Mouse (Mus musculus) hindbrain, embryonic 12.5 days (tissue): ENCODE measurements around the gene Yap1. TPM values are rescaled to one million over a fixed set of nuclear protein-coding genes. Genes with fewer than 3 reads are reported as not detected.

Source experiments
- ATAC-seq: fragments of 200-750 bp; cut with Nextera tagmentation; 2 replicates; pipeline ENCODE4 v1.8.0; 2017; ENCODE audit warnings: moderate TSS enrichment; ENCODE audit not compliant: low FRiP score
- H3K27ac ChIP-seq: fragments of 300-500 bp; sonication (generic); 2 replicates; pipeline ENCODE4 v1.5.1; 2016; ENCODE audit warnings: mild to moderate bottlenecking
- H3K27me3 ChIP-seq: fragments of 300-500 bp; sonication (generic); 2 replicates; pipeline ENCODE4 v1.6.1; 2016; ENCODE audit warnings: mild to moderate bottlenecking
- H3K36me3 ChIP-seq: fragments of 300-500 bp; sonication (generic); 2 replicates; pipeline ENCODE4 v1.6.1; 2016; ENCODE audit warnings: mild to moderate bottlenecking
- H3K4me1 ChIP-seq: fragments of 300-500 bp; sonication (generic); 2 replicates; pipeline ENCODE4 v1.6.1; 2016
- H3K4me2 ChIP-seq: fragments of 300-500 bp; sonication (generic); replicated peaks from 2 replicates; pipeline ENCODE4 v1.6.1; 2016; ENCODE audit warnings: mild to moderate bottlenecking
- H3K4me3 ChIP-seq: fragments of 300-500 bp; sonication (generic); 2 replicates; pipeline ENCODE4 v1.5.1; 2016; ENCODE audit warnings: mild to moderate bottlenecking
- H3K9ac ChIP-seq: fragments of 300-500 bp; sonication (generic); 2 replicates; pipeline ENCODE4 v1.6.1; 2016; ENCODE audit warnings: mild to moderate bottlenecking, moderate library complexity
- H3K9me3 ChIP-seq: fragments of 300-500 bp; sonication (generic); replicated peaks from 2 replicates; pipeline ENCODE4 v1.6.1; 2016; ENCODE audit warnings: mild to moderate bottlenecking
- WGBS: fragments of 180-500 bp; shearing (Covaris S2); methylation state at CpG from one replicate; pipeline ENCODE4 v1.1.7; 2016; 5-methylcytosine and 5-hydroxymethylcytosine counted together
- polyA plus RNA-seq: library from polyadenylated mRNA; unstranded; fragments of >200 nt; fragmentation: Nextera tagmentation; extraction: Ambion mirVana; gene quantifications from 2 replicates; pipeline ENCODE4 v1.2.1, GENCODE M21; 2016

The Yap1 gene
- polyA plus RNA-seq, 1 experiment from 2014 or later, result 35.6 TPM

DNA sequence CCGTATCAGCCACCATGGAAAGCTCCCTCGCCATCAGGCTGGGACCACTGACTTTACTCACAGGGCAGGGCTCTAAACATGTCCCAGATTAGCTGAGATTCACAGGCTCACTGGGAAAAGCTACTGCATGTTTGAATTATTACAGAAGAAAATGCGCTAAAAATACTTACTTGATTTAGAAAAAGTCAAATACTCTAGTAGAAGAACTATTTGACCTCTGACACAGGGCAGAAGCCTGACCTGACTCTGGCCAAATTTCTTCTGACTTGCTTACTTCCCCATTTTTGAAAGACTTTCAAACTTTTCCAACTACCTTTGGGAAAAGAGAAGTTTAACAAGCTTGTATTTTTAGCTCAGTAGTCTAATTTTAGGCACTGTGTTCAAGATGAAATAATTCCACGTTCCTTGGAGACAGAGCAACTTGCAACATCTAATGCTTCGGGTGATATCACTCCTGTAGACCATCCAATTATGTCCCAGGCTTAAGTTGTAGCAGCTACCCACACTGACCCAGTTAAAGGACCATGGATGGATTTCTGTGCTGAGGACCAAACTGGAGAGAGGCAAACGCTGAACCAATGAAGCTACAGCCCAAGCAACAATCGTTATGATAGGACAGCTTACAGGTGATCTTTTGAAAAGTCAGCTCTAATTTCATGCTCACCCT lies 60.5 kb downstream of the Yap1 start:
- no peak overlapping the region for H3K9ac ChIP-seq
- peaks cover 16% of the 10 kb centered on the region; the same call in 1 of the 2 replicates for H3K36me3 ChIP-seq
- no peak for ATAC-seq
- no peaks in the 10 kb centered on the region for H3K4me1 ChIP-seq
- H3K27me3 ChIP-seq, result no peaks in the 10 kb centered on the region
- no peaks in the 10 kb centered on the region for H3K9me3 ChIP-seq
- no peak overlapping the region for H3K4me3 ChIP-seq
- 96% methylated on average over 7 of the region's 7 CpGs for WGBS
- no peak overlapping the region for H3K27ac ChIP-seq
- no peak overlapping the region for H3K4me2 ChIP-seq

DNA sequence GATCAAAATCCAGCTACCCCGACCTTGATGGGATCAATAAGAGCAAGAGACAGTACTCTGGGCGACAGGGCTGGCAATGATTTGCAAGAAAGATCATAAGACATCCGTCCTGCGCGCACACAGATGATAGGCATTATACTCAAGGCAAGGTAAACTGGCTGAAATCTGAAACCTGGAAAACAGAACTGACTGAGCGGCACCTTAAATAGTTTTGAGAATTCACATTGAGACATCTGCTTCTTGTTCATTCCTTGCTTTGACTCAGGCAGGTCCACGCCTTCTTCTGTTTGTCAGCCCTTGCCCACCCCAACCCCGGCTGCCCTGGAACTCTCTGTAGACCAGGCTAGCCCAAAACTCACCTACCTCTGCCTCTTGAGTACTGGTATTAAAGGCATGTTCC lies 61.7 kb downstream of the Yap1 start:
- peaks cover 18% of the 10 kb centered on the region for H3K36me3 ChIP-seq
- ATAC-seq, result no peak
- WGBS, result 84% methylated on average over 8 of the region's 8 CpGs

GRCm38 (mm10) chr9:7940075-7940474 lies 64.3 kb downstream of the Yap1 start:
- WGBS, result 92% methylated on average over 4 of the region's 4 CpGs
- no peak for ATAC-seq

More for the DNA sequence above, 61.7 kb downstream of the Yap1 start:
- Histone ChIP-seq H3K27ac (no peak overlapping the region), H3K9me3 (no peaks in the 10 kb centered on the region), H3K9ac (no peak overlapping the region), H3K4me1 (no peaks in the 10 kb centered on the region), H3K4me3 (no peak overlapping the region), H3K27me3 (no peaks in the 10 kb centered on the region), H3K4me2 (no peak overlapping the region)

GRCm38 (mm10) chr9:7934419-7934818 lies 70.0 kb downstream of the Yap1 start:
- no peak overlapping the region for H3K4me2 ChIP-seq
- WGBS, result 97% methylated on average over 10 of the region's 10 CpGs
- H3K27ac ChIP-seq, result no peak overlapping the region
- H3K36me3 ChIP-seq, result peaks cover 60% of the 10 kb centered on the region
- ATAC-seq, result no peak
- no peak overlapping the region for H3K4me3 ChIP-seq
- H3K27me3 ChIP-seq, result no peaks in the 10 kb centered on the region
- H3K4me1 ChIP-seq, result no peaks in the 10 kb centered on the region
- H3K9me3 ChIP-seq, result peaks cover 13% of the 10 kb centered on the region
- H3K9ac ChIP-seq, result no peak overlapping the region

More at GRCm38 (mm10) chr9:7940075-7940474, 64.3 kb downstream of the Yap1 start:
- H3K4me1 ChIP-seq, result no peaks in the 10 kb centered on the region
- H3K9me3 ChIP-seq, result no peaks in the 10 kb centered on the region
- H3K27ac ChIP-seq, result no peak overlapping the region
- H3K4me2 ChIP-seq, result no peak overlapping the region
- peaks cover 34% of the 10 kb centered on the region for H3K36me3 ChIP-seq
- no peaks in the 10 kb centered on the region for H3K27me3 ChIP-seq
- H3K9ac ChIP-seq, result no peak overlapping the region
- H3K4me3 ChIP-seq, result no peak overlapping the region

GRCm38 (mm10) chr9:7929552-7929951 lies 74.8 kb downstream of the Yap1 start:
- H3K9me3 ChIP-seq, result peaks cover 13% of the 10 kb centered on the region
- H3K27me3 ChIP-seq, result no peaks in the 10 kb centered on the region
- no peak overlapping the region for H3K9ac ChIP-seq
- H3K27ac ChIP-seq, result no peak overlapping the region
- no peak overlapping the region for H3K4me2 ChIP-seq
- no peak overlapping the region for H3K4me3 ChIP-seq
- WGBS, result 80% methylated on average over 6 of the region's 6 CpGs
- no peaks in the 10 kb centered on the region for H3K4me1 ChIP-seq
- peaks cover 38% of the 10 kb centered on the region for H3K36me3 ChIP-seq
- ATAC-seq, result no peak

GRCm38 (mm10) chr9:7928866-7929265 lies 75.5 kb downstream of the Yap1 start:
- peaks cover 13% of the 10 kb centered on the region for H3K9me3 ChIP-seq
- no peak overlapping the region for H3K9ac ChIP-seq
- no peaks in the 10 kb centered on the region for H3K27me3 ChIP-seq
- H3K36me3 ChIP-seq, result peaks cover 31% of the 10 kb centered on the region
- H3K4me3 ChIP-seq, result no peak overlapping the region
- no peaks in the 10 kb centered on the region for H3K4me1 ChIP-seq
- WGBS, result 90% methylated on average over 3 of the region's 3 CpGs
- no peak overlapping the region for H3K4me2 ChIP-seq
- no peak overlapping the region for H3K27ac ChIP-seq
- no peak for ATAC-seq

DNA sequence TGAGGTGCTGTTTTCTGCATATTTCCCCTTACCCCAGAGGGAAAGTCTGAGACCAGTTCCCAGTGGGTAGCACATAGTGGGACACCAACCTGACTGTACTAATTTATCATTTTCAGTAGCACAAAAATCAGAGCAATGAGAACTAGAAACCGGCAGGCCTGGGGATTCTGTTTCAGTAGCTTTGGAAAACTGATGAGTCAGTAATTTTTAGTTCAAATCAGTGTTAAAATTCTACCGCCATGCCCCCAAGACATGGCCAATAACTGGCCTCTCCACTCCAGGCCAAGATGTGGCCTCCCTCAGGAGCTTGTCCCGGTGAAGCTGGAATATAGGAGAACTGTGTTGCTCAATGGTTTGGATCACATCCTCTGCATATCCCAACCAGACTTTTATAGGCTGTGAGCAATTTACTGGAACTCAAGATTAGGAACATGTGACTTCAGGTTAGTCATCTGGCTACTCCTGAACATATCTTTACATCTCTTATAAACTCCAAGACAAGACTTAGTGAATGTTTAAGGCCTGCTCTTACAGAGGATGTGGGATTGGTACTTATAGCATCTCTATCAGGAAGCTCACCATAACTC lies 76.1 kb downstream of the Yap1 start:
- Histone ChIP-seq H3K27ac (no peak overlapping the region), H3K4me2 (no peak overlapping the region), H3K4me1 (no peaks in the 10 kb centered on the region), H3K9me3 (peaks cover 13% of the 10 kb centered on the region), H3K36me3 (peaks cover 27% of the 10 kb centered on the region), H3K27me3 (no peaks in the 10 kb centered on the region), H3K9ac (no peak overlapping the region), H3K4me3 (no peak overlapping the region)
- 85% methylated on average over 3 of the region's 3 CpGs for WGBS
- no peak for ATAC-seq

DNA sequence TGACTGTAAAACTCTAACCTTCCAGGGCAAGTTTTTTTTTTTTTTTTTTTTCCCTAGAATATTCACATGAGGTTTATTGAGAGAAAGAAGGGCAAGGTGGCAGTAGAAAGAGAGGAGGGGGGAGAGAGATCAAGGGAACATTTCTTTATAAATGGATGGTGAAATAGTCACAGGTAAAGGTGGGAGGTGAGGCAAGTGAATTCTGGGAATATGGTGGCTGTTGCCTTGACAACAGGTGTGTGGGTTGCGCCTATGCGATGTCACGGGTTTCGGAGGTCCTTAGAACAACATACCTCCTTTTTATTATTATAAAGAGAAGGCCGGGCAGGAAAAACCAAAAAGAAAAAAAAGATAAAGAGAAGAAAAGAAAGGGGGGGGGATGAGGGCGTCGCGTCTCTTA lies 89.5 kb downstream of the Yap1 start:
- no peak overlapping the region for H3K4me3 ChIP-seq
- WGBS, result 62% methylated on average over 8 of the region's 8 CpGs
- no peaks in the 10 kb centered on the region for H3K4me1 ChIP-seq
- no peak overlapping the region for H3K27ac ChIP-seq
- no peaks in the 10 kb centered on the region for H3K36me3 ChIP-seq
- ATAC-seq, result peak; percentile 32
- H3K9me3 ChIP-seq, result no peaks in the 10 kb centered on the region
- no peak overlapping the region for H3K9ac ChIP-seq
- peak overlapping the region; percentile 46 for H3K4me2 ChIP-seq
- no peaks in the 10 kb centered on the region for H3K27me3 ChIP-seq

GRCm38 (mm10) chr9:7914487-7914886 lies 89.9 kb downstream of the Yap1 start:
- H3K4me1 ChIP-seq, result no peaks in the 10 kb centered on the region
- peak overlapping the region; percentile 46 for H3K4me2 ChIP-seq
- H3K9me3 ChIP-seq, result no peaks in the 10 kb centered on the region
- H3K27me3 ChIP-seq, result no peaks in the 10 kb centered on the region
- 7% methylated on average over 11 of the region's 11 CpGs for WGBS
- peak; percentile 97 for ATAC-seq
- no peak overlapping the region for H3K9ac ChIP-seq
- no peaks in the 10 kb centered on the region for H3K36me3 ChIP-seq
- H3K4me3 ChIP-seq, result peak overlapping the region; percentile 18
- no peak overlapping the region for H3K27ac ChIP-seq

- ATAC-seq, result peak; percentile 70
- Histone ChIP-seq H3K27me3 (no peaks in the 10 kb centered on the region), H3K36me3 (no peaks in the 10 kb centered on the region), H3K4me2 (peak overlapping the region; percentile 46), H3K9ac (no peak overlapping the region), H3K4me1 (no peaks in the 10 kb centered on the region), H3K9me3 (no peaks in the 10 kb centered on the region), H3K27ac (no peak overlapping the region), H3K4me3 (peak overlapping the region; percentile 18)
- WGBS, result 45% methylated on average over 19 of the region's 19 CpGs
These were observed 90.4 kb downstream of the Yap1 start for GRCm38 (mm10) chr9:7913953-7914352.

DNA sequence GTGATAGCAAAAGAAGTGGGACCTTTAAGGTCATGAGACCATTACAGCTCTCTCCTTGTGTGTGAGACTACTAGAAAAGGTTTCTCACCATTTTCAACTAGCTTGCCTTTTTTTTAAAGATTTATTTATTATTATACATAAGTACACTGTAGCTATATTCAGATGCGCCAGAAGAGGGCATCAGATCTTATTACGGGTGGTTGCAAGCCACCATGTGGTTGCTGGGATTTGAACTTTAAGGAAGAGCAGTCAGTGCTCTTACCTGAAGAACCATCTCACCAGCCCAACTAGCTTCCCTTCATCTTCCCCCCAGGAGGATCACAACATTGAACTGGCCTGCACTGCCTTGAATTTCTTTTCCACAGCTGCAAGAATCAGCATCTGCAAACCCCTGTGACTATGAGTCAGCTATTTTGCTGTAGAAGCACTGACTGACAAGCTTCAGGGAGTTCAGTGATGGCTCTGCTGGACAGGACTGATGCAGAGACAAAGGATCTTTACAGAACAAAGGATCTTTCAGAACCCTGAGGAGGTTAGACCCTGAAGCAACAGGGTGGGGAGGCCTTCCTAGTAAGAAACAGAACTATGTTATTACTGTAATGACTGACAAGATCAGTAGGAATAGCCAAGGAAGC lies 96.9 kb downstream of the Yap1 start:
- WGBS, result 89% methylated on average over 2 of the region's 2 CpGs
- H3K4me2 ChIP-seq, result no peak overlapping the region
- no peak overlapping the region for H3K9ac ChIP-seq
- no peaks in the 10 kb centered on the region for H3K27me3 ChIP-seq
- no peak for ATAC-seq
- no peaks in the 10 kb centered on the region for H3K36me3 ChIP-seq
- no peak overlapping the region for H3K4me3 ChIP-seq
- no peak overlapping the region for H3K27ac ChIP-seq
- H3K4me1 ChIP-seq, result no peaks in the 10 kb centered on the region
- 0 out of 2 replicates have a peak, but pooled peaks cover 2% of the 10 kb centered on the region for H3K9me3 ChIP-seq

GRCm38 (mm10) chr9:7906564-7906963 lies 97.8 kb downstream of the Yap1 start:
- no peak overlapping the region for H3K27ac ChIP-seq
- 79% methylated on average over 1 of the region's 1 CpGs for WGBS
- H3K4me1 ChIP-seq, result no peaks in the 10 kb centered on the region
- no peaks in the 10 kb centered on the region for H3K36me3 ChIP-seq
- 0 out of 2 replicates have a peak, but pooled peaks cover 2% of the 10 kb centered on the region for H3K9me3 ChIP-seq
- ATAC-seq, result no peak
- no peaks in the 10 kb centered on the region for H3K27me3 ChIP-seq
- no peak overlapping the region for H3K4me2 ChIP-seq
- no peak overlapping the region for H3K4me3 ChIP-seq
- no peak overlapping the region for H3K9ac ChIP-seq
